In genomic region chr6:136546286-136546685, GRCm38 (mm10) we compare ENCODE assay signal across 16 mouse cellular contexts. TPM values are rescaled to one million over a fixed set of nuclear protein-coding genes. Genes with fewer than 3 reads are reported as not detected.
DNase-seq lines count a peak whose midpoint lies in the region; ATAC-seq and TF ChIP-seq lines count a peak whose summit lies in the region.
"Had no signal": no experiment of that assay in that cellular context is flagged by ENCODE, and none has a peak within 500 bp of the region (broad histone marks: within the 10 kb centered on the region; RNA-seq: fewer than 3 reads in every experiment).

No protein-coding gene starts in this region.

- peaks cover 34% of the 10 kb centered on the region for H3K4me1 ChIP-seq in forebrain, embryonic 14.5 days (ENCODE audit: control insufficient read depth, insufficient read depth, low read length)
- peaks cover 60% of the 10 kb centered on the region for H3K4me1 ChIP-seq in forebrain, embryonic 10.5 days
- peaks cover 43% of the 10 kb centered on the region for H3K4me1 ChIP-seq in midbrain, embryonic 12.5 days
- H3K4me1 ChIP-seq in midbrain, embryonic 11.5 days (ENCODE audit: control insufficient read depth, insufficient read depth, low read length), result peaks cover 26% of the 10 kb centered on the region
- peaks cover 48% of the 10 kb centered on the region for H3K4me1 ChIP-seq in hindbrain, embryonic 13.5 days (replicated peaks)
- H3K4me1 ChIP-seq in midbrain, postnatal 0 days (ENCODE audit: insufficient read depth, low read length), result peaks cover 11% of the 10 kb centered on the region; the same call in 1 of the 2 replicates

- no peak for TF ChIP-seq CTCF in midbrain, postnatal 0 days (IDR thresholded peaks at IDR 0.05)

- no peak overlapping the region for H3K9ac ChIP-seq in forebrain, embryonic 14.5 days (ENCODE audit: low read length)
- H3K9ac ChIP-seq in midbrain, embryonic 12.5 days (replicated peaks), result no peak overlapping the region
- H3K9ac ChIP-seq in midbrain, embryonic 11.5 days (ENCODE audit: low read length), result no peak overlapping the region
- no peak overlapping the region for H3K9ac ChIP-seq in hindbrain, embryonic 13.5 days
- no peak overlapping the region for H3K9ac ChIP-seq in midbrain, postnatal 0 days (replicated peaks; ENCODE audit: low read length, poor library complexity, severe bottlenecking)
- H3K9ac ChIP-seq: heart, embryonic 13.5 days; limb, embryonic 15.5 days; liver, embryonic 15.5 days had no signal

- no peak for DNase-seq in forebrain, embryonic 14.5 days (ENCODE audit: low spot score)
- no peak for DNase-seq in forebrain, embryonic 10.5 days (ENCODE audit: extremely low spot score, low spot score)
- DNase-seq in midbrain, embryonic 11.5 days (ENCODE audit: low spot score, missing footprints), result no peak
- DNase-seq in midbrain, postnatal 0 days (ENCODE audit: low spot score), result no peak
- DNase-seq in thymus, postnatal 10 days (ENCODE audit: low spot score in 2 of 2), result no peak
- DNase-seq: adrenal gland, postnatal 14 days; B cell, adult 2 months; cerebellum, postnatal 14 days; kidney, adult 8-10 months; kidney, postnatal 14 days; right cerebral cortex, postnatal 25 days had no signal

- H3K36me3 ChIP-seq in forebrain, embryonic 14.5 days (ENCODE audit: control insufficient read depth, insufficient read depth, low read length), result no peaks in the 10 kb centered on the region
- H3K36me3 ChIP-seq in forebrain, embryonic 10.5 days (replicated peaks), result no peaks in the 10 kb centered on the region
- no peaks in the 10 kb centered on the region for H3K36me3 ChIP-seq in midbrain, embryonic 12.5 days
- H3K36me3 ChIP-seq in midbrain, embryonic 11.5 days (ENCODE audit: control insufficient read depth, insufficient read depth, low read length), result no peaks in the 10 kb centered on the region
- H3K36me3 ChIP-seq in hindbrain, embryonic 13.5 days, result no peaks in the 10 kb centered on the region
- H3K36me3 ChIP-seq in midbrain, postnatal 0 days (ENCODE audit: insufficient read depth, low read length), result no peaks in the 10 kb centered on the region
- H3K36me3 ChIP-seq: limb, embryonic 15.5 days had no signal

- WGBS in forebrain, embryonic 14.5 days, result 92% methylated on average over 2 of the region's 2 CpGs
- WGBS in forebrain, embryonic 10.5 days, result 95% methylated on average over 2 of the region's 2 CpGs
- WGBS in midbrain, embryonic 12.5 days, result 85% methylated on average over 2 of the region's 2 CpGs
- WGBS in midbrain, embryonic 11.5 days, result 80% methylated on average over 2 of the region's 2 CpGs
- 75% methylated on average over 2 of the region's 2 CpGs for WGBS in hindbrain, embryonic 13.5 days
- WGBS in midbrain, postnatal 0 days, result 74% methylated on average over 2 of the region's 2 CpGs

- no peaks in the 10 kb centered on the region for H3K27me3 ChIP-seq in forebrain, embryonic 14.5 days (replicated peaks; ENCODE audit: control insufficient read depth, insufficient read depth, low read length)
- no peaks in the 10 kb centered on the region for H3K27me3 ChIP-seq in forebrain, embryonic 10.5 days (ENCODE audit: poor library complexity, severe bottlenecking)
- H3K27me3 ChIP-seq in midbrain, embryonic 12.5 days, result no peaks in the 10 kb centered on the region
- H3K27me3 ChIP-seq in midbrain, embryonic 11.5 days (ENCODE audit: control insufficient read depth, insufficient read depth, low read length), result no peaks in the 10 kb centered on the region
- no peaks in the 10 kb centered on the region for H3K27me3 ChIP-seq in hindbrain, embryonic 13.5 days
- no peaks in the 10 kb centered on the region for H3K27me3 ChIP-seq in midbrain, postnatal 0 days (ENCODE audit: insufficient read depth, low read length)
- H3K27me3 ChIP-seq: heart, embryonic 13.5 days; limb, embryonic 15.5 days; liver, embryonic 15.5 days had no signal

- no peaks in the 10 kb centered on the region for H3K9me3 ChIP-seq in forebrain, embryonic 14.5 days (replicated peaks; ENCODE audit: control insufficient read depth, low read length)
- no peaks in the 10 kb centered on the region for H3K9me3 ChIP-seq in forebrain, embryonic 10.5 days
- no peaks in the 10 kb centered on the region for H3K9me3 ChIP-seq in midbrain, embryonic 12.5 days
- H3K9me3 ChIP-seq in midbrain, embryonic 11.5 days (ENCODE audit: control insufficient read depth, low read length), result no peaks in the 10 kb centered on the region
- no peaks in the 10 kb centered on the region for H3K9me3 ChIP-seq in hindbrain, embryonic 13.5 days
- no peaks in the 10 kb centered on the region for H3K9me3 ChIP-seq in midbrain, postnatal 0 days (ENCODE audit: low read length)
- H3K9me3 ChIP-seq: heart, embryonic 13.5 days; limb, embryonic 15.5 days; liver, embryonic 15.5 days had no signal

- H3K4me2 ChIP-seq in forebrain, embryonic 14.5 days (ENCODE audit: low read length), result no peak overlapping the region
- no peak overlapping the region for H3K4me2 ChIP-seq in midbrain, embryonic 12.5 days (replicated peaks)
- H3K4me2 ChIP-seq in midbrain, embryonic 11.5 days, result no peak overlapping the region
- H3K4me2 ChIP-seq in hindbrain, embryonic 13.5 days, result no peak overlapping the region
- no peak overlapping the region for H3K4me2 ChIP-seq in midbrain, postnatal 0 days (ENCODE audit: low read depth, low read length, poor library complexity, severe bottlenecking)
- H3K4me2 ChIP-seq: heart, embryonic 13.5 days; limb, embryonic 15.5 days; liver, embryonic 15.5 days had no signal

- H3K4me3 ChIP-seq in forebrain, embryonic 14.5 days (ENCODE audit: low read depth, low read length), result no peak overlapping the region
- H3K4me3 ChIP-seq in forebrain, embryonic 10.5 days, result no peak overlapping the region
- H3K4me3 ChIP-seq in midbrain, embryonic 12.5 days, result no peak overlapping the region
- H3K4me3 ChIP-seq in midbrain, embryonic 11.5 days (ENCODE audit: low read depth, low read length), result no peak overlapping the region
- H3K4me3 ChIP-seq in hindbrain, embryonic 13.5 days, result no peak overlapping the region
- H3K4me3 ChIP-seq in midbrain, postnatal 0 days (ENCODE audit: low read depth, low read length), result no peak overlapping the region
- H3K4me3 ChIP-seq: heart, embryonic 13.5 days; limb, embryonic 15.5 days; liver, embryonic 15.5 days had no signal

- ATAC-seq in forebrain, embryonic 14.5 days, result no peak
- no peak for ATAC-seq in midbrain, embryonic 12.5 days (ENCODE audit: low FRiP score, low read depth)
- no peak for ATAC-seq in midbrain, embryonic 11.5 days (ENCODE audit: low FRiP score)
- no peak for ATAC-seq in hindbrain, embryonic 13.5 days (ENCODE audit: low FRiP score)
- no peak for ATAC-seq in midbrain, postnatal 0 days (ENCODE audit: low FRiP score)

- peak overlapping the region; percentile 14; the same call in 1 of the 2 replicates for H3K27ac ChIP-seq in forebrain, embryonic 14.5 days (ENCODE audit: low read depth, low read length)
- H3K27ac ChIP-seq in forebrain, embryonic 10.5 days, result no peak overlapping the region
- 0 out of 2 replicates have a peak overlapping the region, but pooled peaks have one; percentile 42 for H3K27ac ChIP-seq in midbrain, embryonic 12.5 days (replicated peaks)
- no peak overlapping the region for H3K27ac ChIP-seq in midbrain, embryonic 11.5 days (ENCODE audit: low read depth, low read length)
- H3K27ac ChIP-seq in hindbrain, embryonic 13.5 days, result peak overlapping the region; percentile 52
- H3K27ac ChIP-seq in midbrain, postnatal 0 days (ENCODE audit: low read depth, low read length), result peak overlapping the region; percentile 33; the same call in 1 of the 2 replicates
- H3K27ac ChIP-seq: liver, embryonic 15.5 days had no signal

RNA-seq across cellular contexts. Expression of gene Atf7ip, which starts 40.3 kb away (rescaled TPM):
- 27.1 and 42.0 TPM in 2 replicates for polyA plus RNA-seq in forebrain, embryonic 14.5 days (2014; fragmentation: Nextera tagmentation; extraction: Ambion mirVana)
- 44.2 and 46.7 TPM in 2 replicates for polyA plus RNA-seq in forebrain, embryonic 10.5 days (2016; fragmentation: Nextera tagmentation; extraction: Ambion mirVana)
- 61.4 TPM in 2 replicates for polyA plus RNA-seq in midbrain, embryonic 12.5 days (2016; fragmentation: Nextera tagmentation; extraction: Ambion mirVana)
- polyA plus RNA-seq in midbrain, embryonic 11.5 days (2014; fragmentation: Nextera tagmentation; extraction: Ambion mirVana), result 43.4 and 46.8 TPM in 2 replicates
- 43.3 and 43.5 TPM in 2 replicates for polyA plus RNA-seq in hindbrain, embryonic 13.5 days (2015; fragmentation: Nextera tagmentation; extraction: Ambion mirVana)
- 43.1 and 55.2 TPM in 2 replicates for total RNA-seq in midbrain, postnatal 0 days (2014; rRNA removed)
- 18.9 and 28.7 TPM in 2 replicates for polyA plus RNA-seq in midbrain, postnatal 0 days (2015; fragmentation: Nextera tagmentation; extraction: Ambion mirVana)

Comparison
In these comparisons a context has a peak if more than half of its experiments do, and no peak if none do; other contexts are left out.
1. H3K27ac ChIP-seq: peak in forebrain, embryonic 14.5 days (single experiment), midbrain, embryonic 12.5 days (single experiment), hindbrain, embryonic 13.5 days (single experiment) and midbrain, postnatal 0 days (single experiment); none in forebrain, embryonic 10.5 days (single experiment) and midbrain, embryonic 11.5 days (single experiment).